Mouse (Mus musculus) thymus, adult 2 months (tissue): ENCODE data around the gene Hand2.

Experiments used
- CTCF ChIP-seq: fragments of 200-500 bp; IDR thresholded peaks from 2 replicates; pipeline ENCODE4 v1.5.1; 2012; ENCODE audit warnings: mild to moderate bottlenecking, control low read depth, low read length, moderate library complexity, borderline replicate concordance; ENCODE audit not compliant: control insufficient read depth, poor library complexity, insufficient read depth; ENCODE audit errors: extremely low read depth
- POLR2A ChIP-seq: fragments of 200-500 bp; IDR thresholded peaks from 2 replicates; pipeline ENCODE4 v1.6.1; 2012; ENCODE audit warnings: mild to moderate bottlenecking, low read length, control low read depth, moderate library complexity; ENCODE audit not compliant: control insufficient read depth, poor library complexity, insufficient read depth; ENCODE audit errors: extremely low read depth

GRCm38 (mm10) chr8:57324671-57325070 lies 3.9 kb downstream of the Hand2 start:
- no peak for TF ChIP-seq POLR2A
- no peak for TF ChIP-seq CTCF
